Mouse (Mus musculus) heart, embryonic 10.5 days (tissue): Measurements from ENCODE around the gene Aifm3. TPM values are rescaled to one million over a fixed set of nuclear protein-coding genes. Genes with fewer than 3 reads are reported as not detected.
"Not testable (repeated sequence)": the region's sequence is repeated elsewhere in the genome, so short reads cannot be mapped to it uniquely, and the experiment has no call there.

Experiments
- DNase-seq: peaks from one replicate; pipeline ENCODE4 v3.0.0-alpha.2; 2017; ENCODE audit warnings: low spot score
- H3K27ac ChIP-seq: fragments of 300-500 bp; sonication (generic); 2 replicates; pipeline ENCODE4 v1.5.1; 2016; ENCODE audit warnings: mild to moderate bottlenecking
- H3K27me3 ChIP-seq: fragments of 300-500 bp; sonication (generic); 2 replicates; pipeline ENCODE4 v1.6.1; 2016; ENCODE audit warnings: mild to moderate bottlenecking; ENCODE audit not compliant: poor library complexity, insufficient read depth, severe bottlenecking
- H3K36me3 ChIP-seq: fragments of 300-500 bp; sonication (generic); 2 replicates; pipeline ENCODE4 v1.6.1; 2016; ENCODE audit warnings: mild to moderate bottlenecking, moderate library complexity
- H3K4me1 ChIP-seq: fragments of 300-500 bp; sonication (generic); 2 replicates; pipeline ENCODE4 v1.6.1; 2016; ENCODE audit warnings: mild to moderate bottlenecking
- H3K4me3 ChIP-seq: fragments of 300-500 bp; sonication (generic); 2 replicates; pipeline ENCODE4 v1.5.1; 2016; ENCODE audit warnings: mild to moderate bottlenecking, moderate library complexity
- H3K9me3 ChIP-seq: fragments of 300-500 bp; sonication (generic); 2 replicates; pipeline ENCODE4 v1.6.1; 2016; ENCODE audit warnings: mild to moderate bottlenecking, moderate library complexity
- WGBS: fragments of 180-500 bp; shearing (Covaris S2); methylation state at CpG from one replicate; pipeline ENCODE4 v1.1.7; 2016; 5-methylcytosine and 5-hydroxymethylcytosine counted together
- polyA plus RNA-seq: library from polyadenylated mRNA; unstranded; fragments of >200 nt; fragmentation: Nextera tagmentation; extraction: Ambion mirVana; gene quantifications from 2 replicates; pipeline ENCODE4 v1.2.1, GENCODE M21; 2016

Gene Aifm3
- polyA plus RNA-seq, 1 experiment from 2014 or later, result 0.97 TPM

DNA sequence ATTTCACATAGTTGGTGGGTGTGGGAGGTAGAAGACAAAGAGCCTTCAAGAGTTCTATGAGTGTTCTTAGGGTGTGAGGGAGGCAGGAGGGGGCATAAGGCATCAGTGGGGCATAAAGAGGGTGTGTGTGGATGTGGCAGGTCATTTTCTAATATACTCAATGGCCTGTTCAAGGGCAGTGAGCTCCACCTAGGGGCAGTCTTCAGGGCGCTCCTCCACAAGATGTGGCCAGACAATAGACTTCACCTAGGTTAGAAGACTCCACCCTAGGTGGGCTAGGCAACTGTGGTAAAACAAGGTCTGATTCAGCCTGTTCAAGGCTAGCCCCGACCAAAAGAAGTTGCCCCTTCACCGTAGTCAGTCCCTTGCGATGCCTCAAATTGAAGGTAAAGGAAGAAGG lies 42.9 kb downstream of the Aifm3 start:
- H3K27ac ChIP-seq, result no peak overlapping the region
- 46% methylated on average over 4 of the region's 4 CpGs for WGBS
- no peak overlapping the region for H3K4me3 ChIP-seq
- DNase-seq, result no peak
- H3K36me3 ChIP-seq, result peaks cover 18% of the 10 kb centered on the region
- H3K4me1 ChIP-seq, result peaks cover 26% of the 10 kb centered on the region
- no peaks in the 10 kb centered on the region for H3K9me3 ChIP-seq
- H3K27me3 ChIP-seq, result no peaks in the 10 kb centered on the region

DNA sequence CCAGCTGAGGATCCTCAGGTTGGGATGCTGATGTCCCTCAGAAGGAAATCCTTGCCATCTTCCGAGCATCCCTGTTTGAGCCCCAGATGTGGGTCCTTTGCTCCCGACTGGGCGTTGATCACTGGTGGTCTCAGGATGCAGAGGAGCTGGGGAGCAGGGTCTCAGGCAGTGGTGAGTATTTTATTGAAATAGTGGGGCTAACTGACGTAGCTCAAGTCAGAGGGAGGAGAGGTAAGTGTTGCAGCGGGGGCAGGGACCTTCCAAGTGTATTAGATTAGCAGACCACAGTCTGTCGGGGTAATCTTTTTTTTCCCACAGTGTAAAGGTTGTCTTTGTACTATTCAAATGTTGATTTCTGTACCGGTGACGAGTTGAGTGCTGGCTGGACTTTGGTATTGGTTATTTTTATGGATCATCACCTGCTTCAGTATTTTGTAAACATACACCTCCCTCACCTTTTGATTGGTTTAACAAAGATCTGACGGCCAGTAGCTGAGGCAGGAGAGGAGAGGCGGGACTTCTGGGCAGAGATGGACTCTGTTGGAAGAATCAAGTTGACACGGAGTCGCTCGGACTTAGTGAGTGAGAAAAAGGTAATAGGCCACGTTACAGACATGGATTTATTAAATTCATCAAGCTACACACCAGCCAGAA lies 43.4 kb downstream of the Aifm3 start:
- H3K4me3 ChIP-seq, result no peak overlapping the region
- H3K27me3 ChIP-seq, result no peaks in the 10 kb centered on the region
- peaks cover 26% of the 10 kb centered on the region for H3K4me1 ChIP-seq
- no peak for DNase-seq
- 62% methylated on average over 14 of the region's 14 CpGs for WGBS
- no peak overlapping the region for H3K27ac ChIP-seq
- no peaks in the 10 kb centered on the region for H3K9me3 ChIP-seq
- H3K36me3 ChIP-seq, result peaks cover 13% of the 10 kb centered on the region

DNA sequence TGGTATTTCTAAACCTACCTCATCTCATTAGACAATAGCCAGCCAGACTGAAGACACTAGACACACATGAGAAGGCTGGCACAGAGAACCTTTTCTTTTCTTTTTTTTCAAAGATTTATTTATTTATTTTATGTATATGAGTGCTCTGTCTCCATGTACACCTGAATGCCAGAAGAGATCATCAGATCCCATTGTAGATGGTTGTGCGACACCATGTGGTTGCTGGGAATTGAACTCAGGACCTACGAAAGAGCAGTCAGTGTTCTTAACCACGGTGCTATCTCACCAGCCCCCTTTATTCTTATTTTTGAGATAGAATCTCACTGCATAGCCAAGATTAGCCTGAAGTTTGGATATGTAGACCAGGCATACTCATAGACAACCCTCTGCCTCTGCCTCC lies 47.2 kb downstream of the Aifm3 start:
- peaks cover 12% of the 10 kb centered on the region; the same call in 1 of the 2 replicates for H3K27me3 ChIP-seq
- 91% methylated on average over 3 of the region's 3 CpGs for WGBS
- no peak overlapping the region for H3K4me3 ChIP-seq
- H3K27ac ChIP-seq, result no peak overlapping the region
- DNase-seq, result no peak
- no peaks in the 10 kb centered on the region for H3K36me3 ChIP-seq
- H3K4me1 ChIP-seq, result peaks cover 9% of the 10 kb centered on the region
- no peaks in the 10 kb centered on the region for H3K9me3 ChIP-seq

GRCm38 (mm10) chr16:17542632-17543031 lies 53.2 kb downstream of the Aifm3 start:
- no peak overlapping the region for H3K27ac ChIP-seq
- H3K27me3 ChIP-seq, result peaks cover 12% of the 10 kb centered on the region; the same call in 1 of the 2 replicates
- H3K9me3 ChIP-seq, result no peaks in the 10 kb centered on the region
- 60% methylated on average over 2 of the region's 2 CpGs for WGBS
- H3K36me3 ChIP-seq, result no peaks in the 10 kb centered on the region
- H3K4me3 ChIP-seq, result no peak overlapping the region
- no peak for DNase-seq
- H3K4me1 ChIP-seq, result no peaks in the 10 kb centered on the region

- 0 out of 2 replicates have a peak, but pooled peaks cover 12% of the 10 kb centered on the region for H3K27me3 ChIP-seq
- no peaks in the 10 kb centered on the region for H3K36me3 ChIP-seq
- WGBS, result 63% methylated on average over 7 of the region's 7 CpGs
- H3K4me3 ChIP-seq, result no peak overlapping the region
- no peak for DNase-seq
- H3K27ac ChIP-seq, result no peak overlapping the region
- H3K4me1 ChIP-seq, result peaks cover 28% of the 10 kb centered on the region
- H3K9me3 ChIP-seq, result no peaks in the 10 kb centered on the region
These were observed 63.4 kb downstream of the Aifm3 start for GRCm38 (mm10) chr16:17552837-17553236.

GRCm38 (mm10) chr16:17553910-17554685 lies 64.7 kb downstream of the Aifm3 start:
- H3K4me3 ChIP-seq, result peak overlapping the region; percentile 42
- 9% methylated on average over 18 of the region's 18 CpGs for WGBS
- no peaks in the 10 kb centered on the region for H3K9me3 ChIP-seq
- H3K36me3 ChIP-seq, result no peaks in the 10 kb centered on the region
- H3K27ac ChIP-seq, result peak overlapping the region; percentile 87
- H3K27me3 ChIP-seq, result 0 out of 2 replicates have a peak, but pooled peaks cover 12% of the 10 kb centered on the region
- DNase-seq, result peak; percentile 95
- H3K4me1 ChIP-seq, result peaks cover 41% of the 10 kb centered on the region

- DNase-seq, result peak; percentile 92
These were observed 65.3 kb downstream of the Aifm3 start for GRCm38 (mm10) chr16:17554702-17555101.

GRCm38 (mm10) chr16:17556180-17556579 lies 66.8 kb downstream of the Aifm3 start:
- Histone ChIP-seq H3K9me3 (no peaks in the 10 kb centered on the region), H3K4me1 (peaks cover 56% of the 10 kb centered on the region), H3K4me3 (no peak overlapping the region), H3K27ac (no peak overlapping the region), H3K27me3 (0 out of 2 replicates have a peak, but pooled peaks cover 12% of the 10 kb centered on the region), H3K36me3 (no peaks in the 10 kb centered on the region)
- WGBS, result 83% methylated on average over 4 of the region's 4 CpGs
- no peak for DNase-seq

More at GRCm38 (mm10) chr16:17554702-17555101, 65.3 kb downstream of the Aifm3 start:
- peak overlapping the region; percentile 42 for H3K4me3 ChIP-seq
- H3K27me3 ChIP-seq, result 0 out of 2 replicates have a peak, but pooled peaks cover 12% of the 10 kb centered on the region
- not testable (repeated sequence) for H3K9me3 ChIP-seq, H3K36me3 ChIP-seq
- peaks cover 46% of the 10 kb centered on the region for H3K4me1 ChIP-seq
- 16% methylated on average over 4 of the region's 4 CpGs for WGBS
- H3K27ac ChIP-seq, result peak overlapping the region; percentile 87

DNA sequence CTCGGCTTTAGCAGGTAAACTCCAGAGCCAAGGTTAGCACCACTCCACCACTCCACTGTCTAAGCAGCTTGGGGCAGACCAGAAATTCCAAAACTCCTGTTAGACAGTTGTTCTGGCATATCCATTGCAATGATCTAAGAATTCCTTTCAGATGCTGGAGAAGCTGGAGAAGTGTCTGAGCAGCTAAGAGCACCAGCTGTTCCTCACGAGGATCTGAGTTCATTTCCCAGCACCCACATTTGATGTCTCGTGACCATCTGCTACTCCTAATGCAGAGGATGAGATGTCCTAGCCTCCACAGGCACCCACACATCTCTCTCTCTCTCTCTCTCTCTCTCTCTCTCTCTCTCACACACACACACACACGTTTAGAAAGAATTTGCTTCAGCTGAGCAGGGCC lies 67.5 kb downstream of the Aifm3 start:
- H3K27me3 ChIP-seq, result 0 out of 2 replicates have a peak, but pooled peaks cover 12% of the 10 kb centered on the region
- no peak overlapping the region for H3K27ac ChIP-seq
- no peak overlapping the region for H3K4me3 ChIP-seq
- peaks cover 62% of the 10 kb centered on the region for H3K4me1 ChIP-seq
- no peaks in the 10 kb centered on the region for H3K36me3 ChIP-seq
- 55% methylated on average over 4 of the region's 4 CpGs for WGBS
- no peak for DNase-seq
- H3K9me3 ChIP-seq, result no peaks in the 10 kb centered on the region

Other genes with a start within 250 kb of the Aifm3 start
- gene Tmem191c, start 213.5 kb upstream of the Aifm3 start, polyA plus RNA-seq, result 7.3 and 7.7 TPM in 2 replicates
- 1.3 and 20.4 TPM in 2 replicates for gene Serpind1, start 158.2 kb upstream of the Aifm3 start, polyA plus RNA-seq
- 12.3 and 13.6 TPM in 2 replicates for gene Snap29, start 83.6 kb upstream of the Aifm3 start, polyA plus RNA-seq
- 33.6 and 40.8 TPM in 2 replicates for gene Pi4ka, start 83.3 kb upstream of the Aifm3 start, polyA plus RNA-seq
- 52.6 and 68.9 TPM in 2 replicates for gene Crkl, start 37.6 kb upstream of the Aifm3 start, polyA plus RNA-seq
- 60.0 and 69.8 TPM in 2 replicates for gene Lztr1, start 19.1 kb downstream of the Aifm3 start, polyA plus RNA-seq
- 40.8 and 48.4 TPM in 2 replicates for gene Thap7, start 41.5 kb downstream of the Aifm3 start, polyA plus RNA-seq
- gene Lrrc74b, start 71.6 kb downstream of the Aifm3 start, polyA plus RNA-seq, result 0.12 and 0.26 TPM in 2 replicates
- gene P2rx6, start 72.3 kb downstream of the Aifm3 start, polyA plus RNA-seq, result 0.39 and 0.73 TPM in 2 replicates
- gene Slc7a4, start 93.6 kb downstream of the Aifm3 start, polyA plus RNA-seq, result 3.3 and 8.5 TPM in 2 replicates
- 39.1 and 44.2 TPM in 2 replicates for gene Smpd4, start 129.7 kb downstream of the Aifm3 start, polyA plus RNA-seq
- gene Ccdc74a, start 156.9 kb downstream of the Aifm3 start, polyA plus RNA-seq, result 4.4 and 5.8 TPM in 2 replicates
- 45.4 and 48.0 TPM in 2 replicates for gene Med15, start 243.3 kb downstream of the Aifm3 start, polyA plus RNA-seq